Mouse (Mus musculus) lung, embryonic 15.5 days (tissue): ENCODE data around the gene Psmb4. TPM values are rescaled to one million over a fixed set of nuclear protein-coding genes. Genes with fewer than 3 reads are reported as not detected.
A peak's percentile ranks its signal among the peaks of the same experiment; 100 is the strongest.

Experiments
- ATAC-seq: fragments of 200-750 bp; cut with Nextera tagmentation; 2 replicates; pipeline ENCODE4 v1.8.0; 2017; ENCODE audit warnings: moderate number of reproducible peaks, borderline replicate concordance; ENCODE audit not compliant: low FRiP score, low TSS enrichment; ENCODE audit errors: extremely low read depth
- H3K27ac ChIP-seq: fragments of 300-500 bp; sonication (generic); 2 replicates; pipeline ENCODE4 v1.5.1; 2015; ENCODE audit warnings: moderate library complexity, mild to moderate bottlenecking, inconsistent platforms
- H3K27me3 ChIP-seq: fragments of 300-500 bp; sonication (generic); 2 replicates; pipeline ENCODE4 v1.6.1; 2015; ENCODE audit warnings: inconsistent platforms
- H3K36me3 ChIP-seq: fragments of 300-500 bp; sonication (generic); 2 replicates; pipeline ENCODE4 v1.6.1; 2015; ENCODE audit warnings: inconsistent platforms
- H3K4me1 ChIP-seq: fragments of 300-500 bp; sonication (generic); 2 replicates; pipeline ENCODE4 v1.6.1; 2015; ENCODE audit warnings: inconsistent platforms
- H3K4me2 ChIP-seq: fragments of 300-500 bp; sonication (generic); 2 replicates; pipeline ENCODE4 v1.6.1; 2015; ENCODE audit warnings: inconsistent platforms, mild to moderate bottlenecking, moderate library complexity
- H3K4me3 ChIP-seq: fragments of 300-500 bp; sonication (generic); 2 replicates; pipeline ENCODE4 v1.5.1; 2015; ENCODE audit warnings: mild to moderate bottlenecking, inconsistent platforms
- H3K9ac ChIP-seq: fragments of 300-500 bp; sonication (generic); 2 replicates; pipeline ENCODE4 v1.6.1; 2015; ENCODE audit warnings: inconsistent platforms
- H3K9me3 ChIP-seq: fragments of 300-500 bp; sonication (generic); 2 replicates; pipeline ENCODE4 v1.6.1; 2016; ENCODE audit warnings: inconsistent platforms
- WGBS: fragments of 180-500 bp; shearing (Covaris S2); methylation state at CpG from one replicate; pipeline ENCODE4 v1.1.7; 2015; 5-methylcytosine and 5-hydroxymethylcytosine counted together
- polyA plus RNA-seq: library from polyadenylated mRNA; unstranded; fragments of >200 nt; fragmentation: Nextera tagmentation; extraction: Ambion mirVana; gene quantifications from 2 replicates; pipeline ENCODE4 v1.2.1, GENCODE M21; 2015

Psmb4 gene
- polyA plus RNA-seq, 1 experiment from 2014 or later: 336 TPM

- Histone ChIP-seq H3K27ac (peak within 1 kb of the TSS; percentile 99), H3K9me3 (no peaks in the 10 kb centered on the region), H3K4me2 (peak within 1 kb of the TSS; percentile 70), H3K4me1 (peaks cover 22% of the 10 kb centered on the region), H3K4me3 (peak within 1 kb of the TSS; percentile 74), H3K9ac (peak within 1 kb of the TSS; percentile 83), H3K27me3 (no peaks in the 10 kb centered on the region), H3K36me3 (no peaks in the 10 kb centered on the region)
- peak; percentile 93 for ATAC-seq
- under 1% methylated on average over 57 of the region's 57 CpGs for WGBS
Measured at GRCm38 (mm10) chr3:94837183-94837890, 49.4 kb downstream of the Psmb4 start, which contains the start of gene Pogz. Pogz (plus strand) TSS chr3:94837567.

- H3K4me1 ChIP-seq: peaks cover 19% of the 10 kb centered on the region
- ATAC-seq: no peak
- H3K27me3 ChIP-seq: no peaks in the 10 kb centered on the region
- no peaks in the 10 kb centered on the region for H3K36me3 ChIP-seq
- no peak overlapping the region for H3K27ac ChIP-seq
- H3K9ac ChIP-seq: no peak overlapping the region
- H3K4me2 ChIP-seq: no peak overlapping the region
- no peaks in the 10 kb centered on the region for H3K9me3 ChIP-seq
- no peak overlapping the region for H3K4me3 ChIP-seq
- WGBS: 27% methylated on average over 3 of the region's 3 CpGs
Measured at GRCm38 (mm10) chr3:94835396-94835795, 51.4 kb downstream of the Psmb4 start.

Other genes with a start within 250 kb of the Psmb4 start
- not detected in 2 replicates for gene Gm10972, start 243.8 kb downstream of the Psmb4 start, polyA plus RNA-seq
- 10.4 and 11.6 TPM in 2 replicates for gene Tuft1, start 228.1 kb downstream of the Psmb4 start, polyA plus RNA-seq
- 7.5 and 8.5 TPM in 2 replicates for gene Selenbp2, start 193.4 kb downstream of the Psmb4 start, polyA plus RNA-seq
- 28.8 and 29.7 TPM in 2 replicates for gene Cgn, start 100.5 kb downstream of the Psmb4 start, polyA plus RNA-seq
- gene Pogz, start 49.4 kb downstream of the Psmb4 start, polyA plus RNA-seq: 13.7 and 16.3 TPM in 2 replicates
- 216 and 237 TPM in 2 replicates for gene Selenbp1, start 46.1 kb upstream of the Psmb4 start, polyA plus RNA-seq
- gene Rfx5, start 67.1 kb upstream of the Psmb4 start, polyA plus RNA-seq: 9.5 and 9.8 TPM in 2 replicates
- gene Pi4kb, start 87.8 kb upstream of the Psmb4 start, polyA plus RNA-seq: 20.5 and 21.8 TPM in 2 replicates
- 22.0 and 22.9 TPM in 2 replicates for gene Zfp687, start 128.5 kb upstream of the Psmb4 start, polyA plus RNA-seq
- gene Psmd4, start 155.7 kb upstream of the Psmb4 start, polyA plus RNA-seq: 239 and 245 TPM in 2 replicates
- 17.2 and 18.1 TPM in 2 replicates for gene Pip5k1a, start 220.0 kb upstream of the Psmb4 start, polyA plus RNA-seq
- 163 and 165 TPM in 2 replicates for gene Vps72, start 224.1 kb upstream of the Psmb4 start, polyA plus RNA-seq
- 1.3 and 2.1 TPM in 2 replicates for gene Tmod4, start 237.5 kb upstream of the Psmb4 start, polyA plus RNA-seq
- gene Scnm1, start 247.1 kb upstream of the Psmb4 start, polyA plus RNA-seq: 64.0 and 71.4 TPM in 2 replicates
- 13.3 and 14.9 TPM in 2 replicates for gene Lysmd1, start 247.1 kb upstream of the Psmb4 start, polyA plus RNA-seq